In genomic region chr3:108294398-108294797, GRCm38 (mm10) we compare ENCODE assay signal across 10 mouse cellular contexts. TPM values are rescaled to one million over a fixed set of nuclear protein-coding genes. Genes with fewer than 3 reads are reported as not detected.
DNase-seq lines count a peak whose midpoint lies in the region; ATAC-seq and TF ChIP-seq lines count a peak whose summit lies in the region.
"Had no signal": no experiment of that assay in that cellular context is flagged by ENCODE, and none has a peak within 500 bp of the region (broad histone marks: within the 10 kb centered on the region; RNA-seq: fewer than 3 reads in every experiment).

No protein-coding gene starts in this region.

- peaks cover 69% of the 10 kb centered on the region for H3K4me1 ChIP-seq in forebrain, embryonic 15.5 days
- H3K4me1 ChIP-seq in forebrain, embryonic 10.5 days = peaks cover 61% of the 10 kb centered on the region
- H3K4me1 ChIP-seq in lung, embryonic 15.5 days = peaks cover 77% of the 10 kb centered on the region
- peaks cover 51% of the 10 kb centered on the region for H3K4me1 ChIP-seq in lung, adult 2 months (ENCODE audit: control insufficient read depth, insufficient read depth, low read length)
- peaks cover 45 to 64% of the 10 kb centered on the region in 2 experiments for H3K4me1 ChIP-seq in heart, embryonic 14.5 days (ENCODE audit: control insufficient read depth in 2 of 2, insufficient read depth in 2 of 2, low read length in 2 of 2)
- peaks cover 42% of the 10 kb centered on the region for H3K4me1 ChIP-seq in olfactory bulb, adult 2 months (ENCODE audit: control insufficient read depth, insufficient read depth, low read length)

- no peak overlapping the region for H3K4me2 ChIP-seq in forebrain, embryonic 15.5 days (replicated peaks)
- no peak overlapping the region for H3K4me2 ChIP-seq in lung, embryonic 15.5 days
- H3K4me2 ChIP-seq in heart, embryonic 14.5 days (ENCODE audit: low read length) = peak overlapping the region; percentile 38
- H3K4me2 ChIP-seq: hindbrain, embryonic 14.5 days; liver, embryonic 15.5 days had no signal

- DNase-seq in forebrain, embryonic 10.5 days (ENCODE audit: extremely low spot score, low spot score) = no peak
- DNase-seq in lung, adult 2 months = no peak
- DNase-seq in retina, embryonic 14.5 days (ENCODE audit: low spot score) = no peak

- no peaks in the 10 kb centered on the region for H3K27me3 ChIP-seq in forebrain, embryonic 15.5 days
- H3K27me3 ChIP-seq in forebrain, embryonic 10.5 days (ENCODE audit: poor library complexity, severe bottlenecking) = no peaks in the 10 kb centered on the region
- no peaks in the 10 kb centered on the region for H3K27me3 ChIP-seq in lung, embryonic 15.5 days
- H3K27me3 ChIP-seq in heart, embryonic 14.5 days (ENCODE audit: control insufficient read depth, insufficient read depth, low read length) = no peaks in the 10 kb centered on the region
- H3K27me3 ChIP-seq: liver, embryonic 15.5 days had no signal

- no peaks in the 10 kb centered on the region for H3K9me3 ChIP-seq in forebrain, embryonic 15.5 days
- H3K9me3 ChIP-seq in forebrain, embryonic 10.5 days = no peaks in the 10 kb centered on the region
- H3K9me3 ChIP-seq in lung, embryonic 15.5 days = no peaks in the 10 kb centered on the region
- H3K9me3 ChIP-seq in heart, embryonic 14.5 days (ENCODE audit: control insufficient read depth, low read length) = no peaks in the 10 kb centered on the region
- H3K9me3 ChIP-seq: liver, embryonic 15.5 days had no signal

- no peak for ATAC-seq in forebrain, embryonic 15.5 days (replicated peaks)
- ATAC-seq in lung, embryonic 15.5 days (ENCODE audit: borderline replicate concordance, extremely low read depth, low FRiP score, low TSS enrichment) = peak; percentile 30; the same call in 1 of the 2 replicates
- ATAC-seq in heart, embryonic 14.5 days (ENCODE audit: insufficient number of reproducible peaks, insufficient read depth, low FRiP score, low read depth) = peak; percentile 80
- no peak for ATAC-seq in granulocyte monocyte progenitor cell, adult 5-6 weeks (replicated peaks; ENCODE audit: poor library complexity, severe bottlenecking)

- no peak overlapping the region for H3K9ac ChIP-seq in forebrain, embryonic 15.5 days (replicated peaks)
- H3K9ac ChIP-seq in lung, embryonic 15.5 days = no peak overlapping the region
- peak overlapping the region; percentile 35; the same call in 1 of the 2 replicates for H3K9ac ChIP-seq in heart, embryonic 14.5 days (ENCODE audit: low read length)
- H3K9ac ChIP-seq: hindbrain, embryonic 14.5 days; liver, embryonic 15.5 days had no signal

- H3K27ac ChIP-seq in forebrain, embryonic 15.5 days (replicated peaks) = peak overlapping the region; percentile 28; the same call in 1 of the 2 replicates
- no peak overlapping the region for H3K27ac ChIP-seq in forebrain, embryonic 10.5 days
- peak overlapping the region; percentile 21 for H3K27ac ChIP-seq in lung, embryonic 15.5 days
- peak overlapping the region; percentile 31 to 84 for H3K27ac ChIP-seq in heart, embryonic 14.5 days (replicated peaks in 1 of 2; ENCODE audit: control insufficient read depth in 1 of 2, insufficient read depth in 1 of 2, low read depth in 2 of 2, low read length in 2 of 2)
- H3K27ac ChIP-seq in olfactory bulb, adult 2 months (ENCODE audit: insufficient read depth, low read depth, low read length) = peak overlapping the region; percentile 78

- H3K4me3 ChIP-seq in forebrain, embryonic 15.5 days = no peak overlapping the region
- H3K4me3 ChIP-seq in forebrain, embryonic 10.5 days = no peak overlapping the region
- no peak overlapping the region for H3K4me3 ChIP-seq in lung, embryonic 15.5 days
- no peak overlapping the region for H3K4me3 ChIP-seq in lung, adult 2 months (replicated peaks; ENCODE audit: extremely low read depth, low read depth, low read length)
- no peak overlapping the region for H3K4me3 ChIP-seq in heart, embryonic 14.5 days (ENCODE audit: control insufficient read depth in 1 of 2, insufficient read depth in 1 of 2, low read depth in 1 of 2, low read length in 2 of 2)
- no peak overlapping the region for H3K4me3 ChIP-seq in olfactory bulb, adult 2 months (ENCODE audit: insufficient read depth, low read depth, low read length)
- H3K4me3 ChIP-seq: liver, embryonic 15.5 days had no signal

- TF ChIP-seq POLR2A in lung, adult 2 months (IDR thresholded peaks at IDR 0.05; ENCODE audit: borderline replicate concordance, extremely low read depth, low read depth, low read length) = no peak
- TF ChIP-seq POLR2A in olfactory bulb, adult 2 months (IDR thresholded peaks at IDR 0.05; ENCODE audit: insufficient read depth, low read depth, low read length) = no peak

- no peak for TF ChIP-seq CTCF in lung, adult 2 months (IDR thresholded peaks at IDR 0.05; ENCODE audit: insufficient read depth, low read length)
- no peak for TF ChIP-seq CTCF in olfactory bulb, adult 2 months (IDR thresholded peaks at IDR 0.05; ENCODE audit: insufficient read depth, low read depth, low read length)

- H3K36me3 ChIP-seq in forebrain, embryonic 15.5 days = no peaks in the 10 kb centered on the region
- 0 out of 2 replicates have a peak, but pooled peaks cover 4% of the 10 kb centered on the region for H3K36me3 ChIP-seq in forebrain, embryonic 10.5 days (replicated peaks)
- H3K36me3 ChIP-seq in lung, embryonic 15.5 days = no peaks in the 10 kb centered on the region
- no peaks in the 10 kb centered on the region for H3K36me3 ChIP-seq in heart, embryonic 14.5 days (ENCODE audit: control insufficient read depth, insufficient read depth, low read length)
- H3K36me3 ChIP-seq: liver, embryonic 15.5 days had no signal

- WGBS in forebrain, embryonic 15.5 days = 45% methylated on average over 2 of the region's 2 CpGs
- WGBS in forebrain, embryonic 10.5 days = 58% methylated on average over 2 of the region's 2 CpGs
- 15% methylated on average over 2 of the region's 2 CpGs for WGBS in lung, embryonic 15.5 days
- 27% methylated on average over 2 of the region's 2 CpGs for WGBS in lung, adult 2 months
- 13% methylated on average over 2 of the region's 2 CpGs for WGBS in heart, embryonic 14.5 days
- 45% methylated on average over 2 of the region's 2 CpGs for WGBS in olfactory bulb, adult 2 months

RNA-seq across cellular contexts. Expression of gene Sort1, which starts 10.5 kb away (rescaled TPM):
- polyA plus RNA-seq in forebrain, embryonic 15.5 days (2015; fragmentation: Nextera tagmentation; extraction: Ambion mirVana) = 25.7 and 26.0 TPM in 2 replicates
- 9.7 and 10.5 TPM in 2 replicates for polyA plus RNA-seq in forebrain, embryonic 10.5 days (2016; fragmentation: Nextera tagmentation; extraction: Ambion mirVana)
- polyA plus RNA-seq in lung, embryonic 15.5 days (2015; fragmentation: Nextera tagmentation; extraction: Ambion mirVana) = 24.8 and 28.0 TPM in 2 replicates
- 104 and 141 TPM in 2 replicates for polyA plus RNA-seq in lung, adult 2 months (2012; rRNA removed)
- 19.3 and 21.4 TPM in 2 replicates for polyA plus RNA-seq in heart, embryonic 14.5 days (2014; fragmentation: Nextera tagmentation; extraction: Ambion mirVana)
- 89.7 TPM in 1 of 2 replicates, not detected in the other for polyA plus RNA-seq in olfactory bulb, adult 2 months (2012; ENCODE audit: insufficient read depth, insufficient read length, low replicate concordance, missing spikeins)
- 55.1 and 58.8 TPM in 2 replicates for total RNA-seq in granulocyte monocyte progenitor cell, adult 5-6 weeks (2014; fragmentation: Nextera tagmentation)
- 45.6 and 50.2 TPM in 2 replicates for total RNA-seq in granulocyte monocyte progenitor cell, adult 5-6 weeks (2017)

RNA-seq across cellular contexts. Expression of gene Psma5, which starts 37.7 kb away (rescaled TPM):
- 260 and 271 TPM in 2 replicates for polyA plus RNA-seq in forebrain, embryonic 15.5 days (2015; fragmentation: Nextera tagmentation; extraction: Ambion mirVana)
- 353 and 358 TPM in 2 replicates for polyA plus RNA-seq in forebrain, embryonic 10.5 days (2016; fragmentation: Nextera tagmentation; extraction: Ambion mirVana)
- polyA plus RNA-seq in lung, embryonic 15.5 days (2015; fragmentation: Nextera tagmentation; extraction: Ambion mirVana) = 289 and 312 TPM in 2 replicates
- polyA plus RNA-seq in lung, adult 2 months (2012; rRNA removed) = 22.6 and 37.4 TPM in 2 replicates
- polyA plus RNA-seq in heart, embryonic 14.5 days (2014; fragmentation: Nextera tagmentation; extraction: Ambion mirVana) = 210 and 231 TPM in 2 replicates
- not detected in 2 replicates for polyA plus RNA-seq in olfactory bulb, adult 2 months (2012; ENCODE audit: insufficient read depth, insufficient read length, low replicate concordance, missing spikeins)
- total RNA-seq in granulocyte monocyte progenitor cell, adult 5-6 weeks (2014; fragmentation: Nextera tagmentation) = 258 and 273 TPM in 2 replicates
- 264 and 296 TPM in 2 replicates for total RNA-seq in granulocyte monocyte progenitor cell, adult 5-6 weeks (2017)

Comparison
In these comparisons a context has a peak if more than half of its experiments do, and no peak if none do; other contexts are left out.
1. ATAC-seq: peak in lung, embryonic 15.5 days (single experiment) and heart, embryonic 14.5 days (single experiment); none in forebrain, embryonic 15.5 days (single experiment) and granulocyte monocyte progenitor cell, adult 5-6 weeks (single experiment).